Mouse (Mus musculus) lung, postnatal 14 days (tissue): ENCODE measurements around the gene Camkk1.

Source experiments
- DNase-seq: peaks from one replicate; pipeline ENCODE4 v3.0.0; 2021

Camkk1 gene

DNA sequence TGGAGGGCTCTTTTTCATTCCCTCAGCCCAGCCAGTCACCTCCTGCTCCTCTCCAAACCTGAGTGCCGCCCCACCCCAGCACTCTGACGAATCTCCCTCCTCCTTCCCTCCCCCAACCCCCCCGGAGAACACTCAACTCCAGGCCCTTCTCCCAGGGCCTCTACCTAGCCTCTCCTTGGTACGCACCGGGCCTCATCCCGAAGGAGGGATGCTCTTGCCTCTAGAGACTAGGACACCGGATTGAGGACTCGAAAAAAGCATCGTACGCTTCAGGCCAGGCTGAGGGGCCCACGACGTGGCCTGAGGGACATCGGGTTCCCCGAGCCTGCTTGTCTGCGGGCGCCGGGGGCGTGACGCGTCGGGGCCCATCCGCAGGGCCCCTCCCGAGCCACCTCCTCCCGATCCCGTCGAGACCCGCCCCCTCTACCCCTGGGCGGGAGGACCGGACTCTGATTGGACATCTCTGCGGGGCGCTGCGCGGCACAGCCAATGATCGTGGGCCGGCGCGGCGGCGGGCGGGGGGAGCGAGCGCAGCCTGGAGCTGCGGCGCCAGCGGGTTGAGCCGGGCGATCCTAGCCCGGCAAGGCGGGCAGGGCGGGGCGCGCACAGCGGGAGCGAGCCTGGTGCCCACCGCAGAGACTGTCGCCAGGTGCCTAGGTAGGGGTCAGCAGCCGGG is at the start of gene Camkk1:
Gene Camkk1 (plus strand): TSS at position 538 of the 676 bp plus-strand sequence.
- DNase-seq: peak; percentile 92

DNA sequence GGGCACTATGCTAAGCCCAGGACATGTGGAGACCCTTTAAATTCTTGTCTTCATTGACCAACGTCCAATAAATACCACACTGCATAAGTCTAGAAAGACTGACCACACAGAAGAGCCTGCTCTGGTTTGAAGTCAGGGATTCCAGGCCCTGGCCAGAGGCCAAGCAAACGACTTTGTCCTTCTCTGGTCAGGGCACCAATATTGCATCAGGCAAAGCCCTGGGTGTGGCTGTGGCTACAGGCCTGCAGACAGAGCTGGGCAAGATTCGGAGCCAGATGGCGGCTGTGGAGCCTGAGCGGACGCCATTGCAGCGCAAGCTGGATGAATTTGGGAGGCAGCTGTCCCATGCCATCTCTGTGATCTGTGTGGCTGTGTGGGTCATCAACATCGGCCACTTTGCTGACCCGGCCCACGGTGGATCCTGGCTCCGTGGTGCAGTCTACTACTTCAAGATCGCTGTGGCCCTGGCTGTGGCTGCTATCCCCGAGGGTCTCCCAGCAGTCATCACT is 43.8 kb upstream of the Camkk1 start:
- DNase-seq: no peak

DNA sequence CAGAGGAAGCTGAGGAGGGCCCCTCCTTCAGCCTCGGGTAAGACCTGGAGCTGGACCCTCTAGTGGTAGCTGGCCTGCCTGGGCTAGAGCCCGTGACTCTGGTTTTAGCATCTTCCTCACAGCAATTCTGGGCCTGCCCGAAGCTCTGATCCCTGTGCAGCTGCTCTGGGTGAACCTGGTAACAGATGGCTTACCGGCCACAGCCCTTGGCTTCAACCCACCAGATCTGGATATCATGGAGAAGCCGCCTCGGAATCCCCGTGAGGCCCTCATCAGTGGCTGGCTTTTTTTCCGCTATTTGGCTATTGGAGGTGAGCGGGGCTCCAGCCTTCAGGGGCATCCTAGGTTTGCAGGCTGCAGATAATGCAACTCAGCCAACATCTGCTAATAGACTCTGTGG is 36.3 kb upstream of the Camkk1 start:
- DNase-seq: no peak

DNA sequence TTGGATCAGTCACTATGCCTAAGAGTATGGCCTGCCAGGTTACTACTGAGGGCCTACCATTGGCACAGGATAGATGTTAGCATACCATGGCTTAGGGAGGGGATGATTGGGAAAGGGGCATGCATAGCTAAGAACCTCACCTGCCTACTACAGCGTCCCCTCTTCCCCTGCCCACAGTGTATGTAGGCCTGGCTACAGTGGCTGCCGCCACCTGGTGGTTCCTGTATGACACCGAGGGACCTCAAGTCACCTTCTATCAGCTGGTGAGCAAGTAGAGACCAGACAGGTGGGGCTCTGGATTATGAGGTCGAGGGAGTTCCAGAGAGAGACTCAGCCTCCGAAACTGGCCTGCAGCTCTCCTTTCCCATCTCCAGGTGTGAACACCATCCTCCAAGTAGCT is 35.5 kb upstream of the Camkk1 start:
- DNase-seq: no peak

DNA sequence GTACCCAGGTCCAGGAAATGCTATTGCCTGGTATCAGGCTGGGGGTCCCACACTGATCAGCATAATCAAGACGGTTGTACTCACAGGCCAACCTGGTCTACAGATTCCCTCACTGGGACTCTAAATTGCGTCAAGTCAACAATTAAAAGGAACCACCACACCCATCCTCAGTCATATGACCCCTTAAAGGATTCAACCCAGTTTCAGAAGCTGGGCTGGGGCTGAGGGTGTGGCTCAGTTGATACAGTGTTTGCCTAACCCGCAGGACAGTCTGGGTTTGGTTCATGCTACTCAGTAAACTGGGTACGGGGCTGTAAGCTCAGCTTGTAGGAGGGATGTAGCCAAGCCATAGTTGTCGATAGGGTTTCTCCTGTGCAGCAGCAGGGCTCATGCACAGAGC is 32.1 kb upstream of the Camkk1 start:
- DNase-seq: no peak

DNA sequence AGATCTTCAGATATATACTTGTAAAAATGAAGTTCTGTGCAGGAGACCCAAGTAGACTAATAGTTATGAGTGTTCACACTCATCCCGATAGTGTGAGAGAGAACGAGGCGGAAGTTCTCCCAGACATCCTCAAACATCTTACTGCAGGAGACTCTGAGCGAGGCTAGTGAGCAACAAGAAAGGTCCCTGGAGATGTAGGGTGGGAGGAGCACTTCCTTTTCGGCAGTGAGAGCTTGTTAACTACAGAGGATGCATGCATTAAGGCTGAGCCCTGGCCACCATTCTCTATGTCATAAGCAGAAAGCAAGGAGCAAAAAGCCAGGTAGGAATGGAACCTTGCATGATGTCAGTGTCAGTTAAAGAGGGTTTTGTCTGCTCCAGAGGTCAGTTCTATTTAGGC is 31.6 kb upstream of the Camkk1 start:
- no peak for DNase-seq

DNA sequence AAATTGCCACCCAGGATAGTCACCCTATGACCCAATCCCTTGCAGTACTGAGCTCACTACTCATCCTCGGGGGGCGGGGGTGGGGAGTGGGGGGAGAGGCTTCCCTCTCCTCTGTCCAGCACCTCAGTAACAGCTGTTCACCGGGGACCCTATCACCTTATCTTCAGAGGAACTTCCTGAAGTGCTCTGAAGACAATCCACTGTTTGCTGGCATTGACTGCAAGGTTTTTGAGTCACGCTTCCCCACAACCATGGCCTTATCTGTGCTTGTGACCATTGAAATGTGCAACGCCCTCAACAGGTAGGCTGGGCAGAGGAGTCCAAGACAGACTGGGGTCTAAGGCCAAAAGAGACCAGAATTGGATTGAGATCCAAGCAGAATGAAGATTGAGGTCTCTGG is 31.0 kb upstream of the Camkk1 start:
- DNase-seq: no peak

DNA sequence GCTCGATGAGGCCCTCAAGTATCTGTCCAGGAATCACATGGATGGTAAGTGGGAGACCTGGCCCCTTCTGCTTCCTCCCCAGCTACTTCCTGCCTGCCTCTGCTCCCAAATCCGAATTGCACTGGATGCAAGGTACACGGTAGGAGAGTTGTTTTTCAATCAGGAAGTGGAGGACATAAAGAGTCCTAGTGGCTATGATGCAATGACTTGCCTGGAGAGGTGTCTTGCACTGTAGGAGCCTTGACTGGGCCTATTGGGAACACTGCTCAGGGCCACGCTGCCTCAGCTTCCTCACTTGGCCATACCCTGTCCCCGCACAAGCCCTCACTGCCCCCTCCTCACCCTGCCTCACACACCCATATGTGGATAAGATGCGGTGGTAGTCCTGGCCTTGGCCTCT is 29.8 kb upstream of the Camkk1 start:
- DNase-seq: no peak

DNA sequence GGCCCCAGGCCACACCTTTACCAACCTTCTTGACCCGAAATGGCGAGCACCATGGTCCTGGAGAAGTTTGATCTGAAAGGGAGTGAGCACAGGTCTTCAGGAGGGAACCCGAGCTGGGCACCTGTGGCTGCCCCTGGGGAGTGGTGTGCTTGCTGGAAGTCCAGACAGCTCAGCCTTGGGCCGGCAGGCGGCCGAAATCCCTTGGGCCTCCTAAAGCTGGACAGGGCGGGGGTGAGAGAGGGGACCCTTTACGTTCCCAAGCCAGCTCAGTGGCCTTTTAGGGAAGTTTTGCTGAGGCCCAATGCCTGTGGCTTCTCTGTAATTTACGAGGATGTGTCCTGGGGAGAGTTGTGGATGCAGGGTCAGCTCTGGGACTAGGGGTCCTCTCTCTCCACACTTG is 28.1 kb upstream of the Camkk1 start:
- DNase-seq: no peak

DNA sequence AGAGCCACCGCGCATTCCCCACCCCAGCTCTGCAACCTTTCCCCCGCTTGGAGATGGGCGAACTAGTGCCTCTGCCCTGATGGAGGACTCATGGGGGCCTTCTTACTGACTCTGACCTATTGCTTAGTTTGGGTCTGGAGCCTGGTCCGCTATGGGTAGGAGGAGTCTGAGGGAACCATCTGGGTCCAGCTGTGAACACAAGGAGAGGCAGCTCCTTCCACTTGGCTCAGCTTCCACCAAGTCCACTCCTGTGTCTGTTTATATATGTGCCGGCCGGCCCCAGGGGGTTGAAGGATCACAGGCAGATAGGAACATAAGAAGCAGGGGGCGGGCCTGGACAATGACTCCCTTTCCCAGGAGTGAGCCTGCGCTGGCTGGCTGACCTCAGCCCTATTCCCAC is 26.8 kb upstream of the Camkk1 start:
- peak; percentile 52 for DNase-seq

DNA sequence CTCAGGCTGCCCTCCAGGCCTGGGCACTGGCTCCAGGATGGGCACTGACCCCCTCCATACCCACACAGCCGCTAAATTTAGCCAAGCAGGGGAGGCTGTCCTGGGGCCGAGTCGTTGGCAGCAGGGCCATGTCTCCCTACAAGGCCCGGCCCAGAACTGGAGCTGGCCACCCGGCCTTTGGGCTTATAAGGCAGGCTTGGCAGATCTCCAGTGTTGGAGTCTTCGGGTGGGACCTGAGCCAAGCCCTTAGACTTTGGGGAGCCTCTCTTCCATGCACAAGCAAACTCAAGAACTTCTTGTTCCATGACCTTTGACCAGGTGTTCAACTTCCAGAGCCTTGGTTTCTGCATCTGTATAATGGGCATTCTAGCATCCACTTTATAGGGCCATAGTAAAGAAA is 22.5 kb upstream of the Camkk1 start:
- DNase-seq: no peak

DNA sequence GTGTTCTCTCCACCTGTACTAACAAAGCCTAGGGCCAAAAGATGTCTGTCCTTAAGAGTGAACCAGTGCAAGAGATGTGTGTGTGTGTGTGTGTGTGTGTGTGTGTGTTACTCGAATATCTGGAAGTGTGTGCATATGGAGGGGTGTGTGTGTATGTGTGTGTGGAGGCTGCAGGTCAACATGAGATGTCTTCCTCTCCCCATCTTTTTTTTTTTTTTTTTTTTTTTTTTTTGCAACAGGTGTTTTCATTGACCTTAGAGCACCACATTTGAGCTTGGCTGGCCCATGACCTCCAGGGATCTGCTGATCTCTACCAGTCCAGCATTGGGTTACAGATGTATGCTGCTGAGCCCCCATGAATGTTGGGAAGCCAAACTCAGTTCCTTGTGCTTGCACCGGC is 22.0 kb upstream of the Camkk1 start:
- no peak for DNase-seq

DNA sequence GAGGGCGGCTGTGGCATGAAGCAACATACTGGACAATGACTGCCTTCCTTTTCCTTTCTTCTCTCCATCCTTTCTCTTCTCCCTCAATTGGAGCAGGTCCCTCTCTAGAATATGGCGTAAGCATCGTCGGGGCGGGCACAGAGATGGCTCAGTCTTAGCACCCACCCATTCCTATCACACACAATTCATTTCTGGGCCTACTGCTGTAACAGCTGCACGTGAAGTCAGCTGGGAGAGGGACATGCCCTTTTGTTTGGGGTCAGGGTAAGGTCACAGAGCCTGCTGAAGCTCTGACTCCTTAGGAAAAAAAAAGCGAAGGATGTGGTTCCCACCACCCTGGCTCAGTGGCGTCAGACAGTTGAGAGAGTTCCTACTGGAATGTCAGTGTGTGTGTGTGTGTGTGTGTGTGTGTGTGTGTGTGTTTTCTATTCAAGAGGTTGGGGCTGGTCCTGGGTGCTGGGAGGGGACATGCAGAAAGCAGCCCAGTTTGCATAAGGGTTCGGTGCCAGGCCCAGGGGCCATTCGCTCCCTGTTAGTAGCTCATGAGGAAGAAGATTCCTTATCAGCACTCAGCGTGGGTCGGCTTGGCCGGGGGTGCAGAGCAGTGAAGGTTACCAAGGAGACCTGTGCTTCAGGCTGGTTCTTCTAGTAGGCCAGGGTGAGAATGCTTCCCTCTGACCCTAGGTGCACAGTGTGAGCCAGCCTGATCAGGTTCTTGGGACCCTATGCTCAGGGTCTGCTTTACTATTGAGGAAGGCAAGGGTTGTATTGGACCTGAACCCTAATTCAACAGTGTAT is 21.1 kb upstream of the Camkk1 start:
- no peak for DNase-seq

DNA sequence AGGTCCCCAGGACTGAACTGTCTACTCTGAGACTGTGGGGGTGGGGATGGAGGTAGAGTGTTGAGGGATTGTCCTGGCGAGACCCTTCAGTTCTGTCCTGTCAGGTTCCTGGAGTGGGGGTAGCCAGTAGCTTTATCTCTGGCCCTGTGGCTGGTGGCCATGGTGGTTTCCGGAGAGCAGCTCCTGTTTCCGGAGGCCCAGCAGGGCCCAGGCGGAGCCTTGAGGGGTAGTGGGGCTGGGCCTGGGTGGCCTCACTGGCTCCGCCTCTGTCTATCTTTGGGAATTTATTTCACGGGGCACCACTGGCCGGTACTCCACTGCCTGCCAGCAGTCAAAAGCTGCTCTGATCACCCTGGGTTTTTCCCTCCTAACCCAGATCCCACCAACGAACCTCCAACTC is 20.0 kb upstream of the Camkk1 start, which contains the start of gene P2rx1:
Gene P2rx1 (plus strand): TSS at position 333 of the 400 bp plus-strand sequence.
- DNase-seq: no peak

DNA sequence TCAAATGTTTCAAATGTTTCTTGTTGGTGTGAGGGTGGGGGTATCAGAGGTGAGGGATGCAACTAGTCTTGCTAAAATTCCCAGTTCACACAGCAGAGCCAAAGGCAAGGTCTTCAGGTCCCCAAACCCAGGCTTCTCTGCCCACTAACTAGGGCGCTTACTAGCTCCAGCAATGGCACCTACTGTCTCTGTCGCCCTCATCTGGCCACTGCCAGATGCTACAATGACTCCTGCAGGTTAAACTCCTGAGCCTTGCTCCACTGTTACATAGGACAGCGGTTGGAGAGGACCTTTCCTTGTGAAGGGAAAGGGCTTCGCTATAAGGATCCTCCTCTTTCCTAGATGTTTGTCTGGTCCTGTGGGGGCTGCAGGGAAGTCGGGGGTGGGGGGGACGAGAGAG is 17.8 kb upstream of the Camkk1 start:
- DNase-seq: peak; percentile 84

DNA sequence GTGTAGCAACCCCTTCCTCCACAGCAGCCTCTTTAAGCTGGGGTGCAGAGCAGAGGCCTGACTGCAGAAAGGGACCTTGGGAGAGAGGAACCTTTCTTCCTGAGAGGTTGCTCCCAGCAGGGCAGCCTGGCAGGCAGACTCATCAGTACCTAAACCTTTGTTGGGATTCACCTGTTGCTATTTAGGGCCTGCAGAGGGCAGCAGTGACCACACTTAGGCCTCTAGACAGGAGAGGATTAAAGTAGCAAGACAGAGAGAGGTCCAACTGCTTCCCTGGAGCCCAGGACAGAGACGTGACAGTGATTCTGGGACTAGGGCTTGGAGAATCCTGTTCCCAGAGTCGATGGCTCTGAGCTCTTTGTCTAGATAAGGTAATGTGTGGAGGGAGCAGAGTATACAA is 12.4 kb upstream of the Camkk1 start:
- peak; percentile 55 for DNase-seq

DNA sequence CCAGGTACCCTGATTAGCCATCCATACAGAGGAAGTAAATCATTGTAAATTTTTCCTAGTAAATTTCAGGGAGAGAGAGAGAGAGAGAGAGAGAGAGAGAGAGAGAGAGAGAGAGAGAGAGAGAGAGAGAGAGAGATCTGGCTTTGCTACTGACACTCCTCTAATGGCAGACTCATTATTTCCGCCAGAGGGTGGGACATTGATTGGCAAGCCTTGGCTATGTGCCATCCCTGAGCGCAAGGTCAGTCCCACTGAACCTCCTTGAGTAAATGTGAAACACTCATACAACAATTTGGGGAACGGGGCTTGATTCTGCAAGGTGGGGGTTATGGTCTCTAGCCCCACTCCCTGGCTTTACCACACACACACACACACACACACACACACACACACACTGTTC is 11.7 kb upstream of the Camkk1 start:
- DNase-seq: no peak

DNA sequence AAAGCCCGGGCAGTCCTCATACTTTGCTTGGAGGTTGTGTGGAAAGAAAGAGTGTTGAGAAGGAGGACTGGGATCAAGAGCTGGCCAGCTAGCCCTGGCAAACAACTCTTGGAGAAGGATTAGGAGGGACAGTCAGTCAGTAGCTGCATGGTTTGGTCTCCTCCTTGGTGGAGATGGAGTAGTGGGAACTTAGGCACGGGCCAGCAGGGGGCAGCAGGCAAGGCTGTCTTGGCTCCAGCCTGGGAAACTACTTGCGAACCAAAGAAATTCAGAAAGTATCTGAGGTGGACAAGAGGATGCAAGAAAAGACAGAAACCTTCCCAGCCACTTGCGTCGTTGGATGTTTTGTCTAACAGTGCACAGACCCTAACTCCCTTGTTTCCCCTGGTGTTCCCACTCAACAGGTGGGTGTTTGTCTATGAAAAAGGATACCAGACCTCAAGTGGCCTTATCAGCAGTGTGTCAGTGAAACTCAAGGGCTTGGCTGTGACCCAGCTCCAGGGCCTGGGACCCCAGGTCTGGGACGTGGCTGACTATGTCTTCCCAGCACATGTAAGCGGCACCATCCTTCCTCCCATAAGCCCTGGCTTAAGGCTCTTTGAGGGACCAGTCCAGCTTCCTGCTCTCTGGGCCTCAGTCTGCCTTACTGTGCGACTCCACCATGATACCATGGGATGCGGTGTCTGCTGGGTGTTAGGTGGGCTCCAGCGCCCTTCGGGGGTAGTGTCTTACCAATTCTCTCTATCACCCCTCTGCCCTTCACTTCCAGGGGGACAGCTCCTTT is 10.9 kb upstream of the Camkk1 start:
- DNase-seq: peak; percentile 78

DNA sequence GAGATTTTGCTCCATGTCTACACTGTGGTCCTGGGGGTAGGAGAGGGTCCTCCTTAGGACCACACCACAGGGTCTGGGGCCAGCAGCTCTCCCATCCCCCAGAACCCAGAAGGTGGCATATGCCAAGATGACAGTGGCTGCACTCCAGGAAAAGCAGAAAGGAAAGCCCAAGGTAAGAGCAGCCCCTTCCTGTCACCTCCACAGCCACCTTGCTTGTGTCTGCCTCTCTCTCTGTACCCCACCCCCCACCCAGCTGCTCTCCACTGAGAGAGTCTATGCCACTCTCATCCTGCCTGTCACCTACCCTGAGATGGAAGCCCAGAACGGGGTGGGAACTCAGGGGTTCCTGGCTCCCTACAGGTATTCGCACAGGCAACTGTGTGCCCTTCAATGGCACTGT is 10.0 kb upstream of the Camkk1 start:
- DNase-seq: no peak

DNA sequence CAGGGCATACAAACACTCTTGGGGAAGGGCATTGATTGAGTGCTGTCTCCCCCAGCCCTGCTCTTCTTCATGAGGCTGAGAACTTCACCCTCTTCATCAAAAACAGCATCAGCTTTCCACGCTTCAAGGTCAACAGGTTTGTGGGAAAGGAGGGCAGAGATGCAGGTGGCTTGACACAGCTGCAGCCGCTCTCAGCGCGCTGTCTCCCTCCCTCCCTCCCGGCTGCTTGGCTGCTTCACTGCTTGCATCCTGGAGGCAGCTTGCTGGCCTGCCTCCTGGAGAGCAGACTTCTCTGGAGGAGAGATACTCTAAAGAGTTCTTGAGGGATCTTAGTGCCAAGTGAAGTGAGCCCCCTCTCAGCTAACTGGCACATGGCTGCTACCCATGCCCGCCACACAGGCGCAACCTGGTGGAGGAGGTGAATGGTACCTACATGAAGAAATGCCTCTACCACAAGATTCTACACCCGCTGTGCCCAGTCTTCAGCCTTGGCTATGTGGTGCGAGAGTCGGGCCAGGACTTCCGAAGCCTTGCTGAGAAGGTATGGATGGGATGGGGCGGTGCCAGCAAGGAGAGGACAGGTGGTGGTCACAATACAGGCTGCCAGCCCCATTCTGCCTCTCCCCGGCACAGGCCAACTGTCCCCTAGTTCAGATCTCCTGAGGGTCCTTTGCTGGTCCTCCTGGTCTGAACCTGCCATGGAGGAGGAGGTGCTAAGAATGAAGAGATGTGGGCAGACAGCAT is 9.1 kb upstream of the Camkk1 start:
- DNase-seq: no peak

DNA sequence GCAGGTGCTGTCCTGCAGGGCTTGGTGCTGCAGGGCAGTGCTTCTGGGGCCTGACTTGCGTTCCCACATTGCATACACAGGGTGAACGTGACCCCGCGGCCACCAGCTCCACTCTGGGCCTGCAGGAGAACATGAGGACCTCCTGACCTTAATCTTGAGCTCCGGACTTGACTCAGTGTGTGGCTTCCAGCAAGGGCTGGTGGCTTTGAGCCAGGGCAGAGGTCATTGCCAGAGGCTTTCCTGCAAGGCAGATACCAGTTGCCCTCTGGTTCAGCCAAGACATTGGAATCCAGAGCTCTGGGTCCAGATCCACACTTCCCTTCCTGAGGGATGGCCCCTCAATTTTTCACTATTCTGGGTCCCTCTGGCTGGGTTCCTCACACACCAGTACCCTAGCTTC is 4.8 kb upstream of the Camkk1 start:
- DNase-seq: no peak

DNA sequence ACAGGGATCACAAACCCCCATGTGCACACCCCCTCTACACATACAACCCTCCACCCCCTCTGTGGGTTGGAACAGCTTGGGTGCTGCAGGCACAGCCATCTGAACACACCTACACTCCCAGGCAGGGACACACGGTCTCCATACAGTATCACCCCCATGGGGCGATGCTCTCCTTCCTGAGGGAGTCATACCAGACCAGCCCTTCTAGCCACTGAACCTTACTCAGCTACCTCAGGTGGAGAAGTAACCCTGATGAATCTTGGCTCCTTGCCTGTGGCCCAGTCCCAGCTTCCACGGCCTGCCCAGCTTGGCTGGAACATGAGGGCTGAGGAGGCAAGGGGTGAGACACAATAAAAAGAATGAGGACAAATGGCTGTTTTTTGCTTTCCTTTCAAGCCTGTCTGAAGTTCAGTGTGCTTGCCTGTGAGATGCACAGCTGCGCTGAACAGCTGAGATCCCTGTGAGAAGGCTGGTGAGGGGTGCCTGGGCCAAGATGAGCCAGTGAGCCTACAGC is 3.9 kb upstream of the Camkk1 start:
- no peak for DNase-seq
